Mouse (Mus musculus): Measurements from ENCODE around the gene Rora. TPM values are rescaled to one million over a fixed set of nuclear protein-coding genes. Genes with fewer than 3 reads are reported as not detected.

Rora gene
- 0.32 to 0.50 TPM (median 0.45 TPM) in 4 replicates for total RNA-seq (2023)

DNA sequence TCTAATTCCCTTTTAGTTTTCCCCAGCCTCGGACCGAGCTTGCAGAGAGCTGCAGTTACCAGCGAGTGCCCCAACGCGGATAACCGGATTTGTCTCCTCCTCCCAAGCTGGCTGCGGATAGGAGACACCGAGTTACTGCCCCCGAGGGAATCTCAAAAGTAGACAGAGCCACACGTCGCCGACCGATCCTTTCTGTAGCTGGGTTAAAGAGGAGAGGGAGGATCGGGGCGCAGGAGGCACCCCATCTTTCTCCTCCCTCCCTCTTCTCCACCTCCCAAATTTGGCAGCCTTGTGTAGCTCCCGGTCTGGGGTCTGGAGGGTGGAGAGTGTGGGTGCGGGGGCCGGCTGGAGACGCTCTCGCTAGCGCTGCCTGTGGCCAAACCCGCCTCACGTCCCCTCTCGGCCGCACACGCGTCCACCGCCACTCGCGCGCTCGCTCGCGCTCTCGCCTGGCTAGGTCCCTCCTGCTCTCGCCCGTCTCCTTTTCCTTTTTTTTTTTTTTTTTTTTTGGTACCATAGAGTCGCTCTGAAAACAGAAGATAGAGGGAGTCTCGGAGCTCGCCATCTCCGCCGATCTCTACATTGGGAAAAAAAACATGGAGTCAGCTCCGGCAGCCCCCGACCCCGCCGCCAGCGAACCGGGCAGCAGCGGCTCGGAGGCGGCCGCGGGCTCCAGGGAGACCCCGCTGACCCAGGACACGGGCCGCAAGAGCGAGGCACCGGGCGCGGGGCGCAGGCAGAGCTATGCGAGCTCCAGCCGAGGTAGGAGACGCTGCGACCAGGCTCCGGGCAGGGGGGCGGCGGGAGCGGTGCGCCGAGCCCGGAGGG, at the start of gene Rora:
Gene Rora, plus strand, starts transcription at position 576 of the 828 bp plus-strand sequence.

DNA sequence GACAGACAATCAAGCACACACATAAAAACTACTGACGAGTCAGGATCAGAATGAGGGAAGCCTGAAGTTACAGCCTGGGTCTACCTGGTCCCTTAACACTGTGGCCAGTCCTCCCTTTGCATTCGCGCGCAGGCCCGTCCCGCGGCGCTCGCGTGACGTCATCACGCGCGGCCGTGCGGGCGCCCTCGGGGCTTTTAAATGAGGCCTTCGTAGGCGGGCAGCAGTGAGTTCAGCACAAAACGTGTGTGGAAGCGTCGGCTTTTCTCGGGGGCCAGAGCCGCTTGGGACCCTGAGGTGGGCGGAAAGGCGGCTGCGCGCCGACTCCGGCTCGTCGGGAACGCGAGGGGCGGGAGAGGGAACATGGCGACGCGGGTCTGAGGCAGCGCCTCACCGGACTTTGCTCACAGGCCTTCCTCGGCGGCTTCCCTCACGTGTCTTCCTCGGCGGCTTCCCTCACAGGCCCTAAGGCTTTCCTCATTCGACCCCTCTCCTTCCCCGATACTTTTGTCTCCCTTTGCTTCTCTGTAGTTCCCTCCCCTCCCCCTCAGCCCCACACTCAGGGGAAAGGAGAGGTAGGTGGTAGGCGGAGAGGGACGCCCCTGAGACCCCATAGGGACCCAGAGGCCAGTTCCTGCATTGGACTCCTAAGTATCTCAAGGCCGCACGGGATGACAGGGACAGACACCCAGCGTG, 744.3 kb downstream of the Rora start, which contains the start of gene Ice2:
Gene Ice2, plus strand, starts transcription at position 147 of the 693 bp plus-strand sequence.

